Mouse (Mus musculus) heart, postnatal 0 days (tissue): ENCODE data around the gene Nrf1. TPM values are rescaled to one million over a fixed set of nuclear protein-coding genes. Genes with fewer than 3 reads are reported as not detected.
A peak's percentile ranks its signal among the peaks of the same experiment; 100 is the strongest.

Source experiments
- ATAC-seq: fragments of 200-750 bp; cut with Nextera tagmentation; 2 replicates; pipeline ENCODE4 v1.8.0; 2017; ENCODE audit warnings: low read depth, moderate number of reproducible peaks, moderate library complexity; ENCODE audit not compliant: insufficient read depth
- DNase-seq: peaks from one replicate; pipeline ENCODE4 v3.0.0-alpha.2; 2016; ENCODE audit warnings: low spot score
- H3K27ac ChIP-seq: fragments of 300-500 bp; sonication (generic); 2 replicates; pipeline ENCODE4 v1.5.1; 2014; ENCODE audit warnings: low read depth, mild to moderate bottlenecking
- H3K27me3 ChIP-seq: fragments of 300-500 bp; sonication (generic); 2 replicates; pipeline ENCODE4 v1.6.1; 2014; ENCODE audit warnings: low read length, mixed read lengths; ENCODE audit not compliant: control insufficient read depth, insufficient read depth
- H3K36me3 ChIP-seq: fragments of 300-500 bp; sonication (generic); replicated peaks from 2 replicates; pipeline ENCODE4 v1.6.1; 2014; ENCODE audit warnings: low read length, mixed read lengths; ENCODE audit not compliant: control insufficient read depth, insufficient read depth
- H3K4me1 ChIP-seq: fragments of 300-500 bp; sonication (generic); 2 replicates; pipeline ENCODE4 v1.6.1; 2014; ENCODE audit warnings: antibody characterized with exemption; ENCODE audit not compliant: control insufficient read depth, insufficient read depth
- H3K4me2 ChIP-seq: fragments of 300-500 bp; sonication (generic); 2 replicates; pipeline ENCODE4 v1.6.1; 2014; ENCODE audit warnings: low read depth, mild to moderate bottlenecking, low read length, moderate library complexity
- H3K4me3 ChIP-seq: fragments of 300-500 bp; sonication (generic); 2 replicates; pipeline ENCODE4 v1.5.1; 2014; ENCODE audit warnings: low read depth, low read length
- H3K9ac ChIP-seq: fragments of 300-500 bp; sonication (generic); replicated peaks from 2 replicates; pipeline ENCODE4 v1.6.1; 2014; ENCODE audit warnings: low read depth, low read length, mixed read lengths
- H3K9me3 ChIP-seq: fragments of 300-500 bp; sonication (generic); replicated peaks from 2 replicates; pipeline ENCODE4 v1.6.1; 2016; ENCODE audit warnings: low read length; ENCODE audit not compliant: control insufficient read depth
- CTCF ChIP-seq: IDR thresholded peaks from 2 replicates; pipeline ENCODE4 v1.5.1; 2016; ENCODE audit warnings: antibody characterized with exemption, control low read depth, low read depth
- EP300 ChIP-seq: IDR thresholded peaks from 2 replicates; pipeline ENCODE4 v1.6.1; 2016; ENCODE audit warnings: antibody characterized with exemption, low read depth
- WGBS: fragments of 180-500 bp; shearing (Covaris S2); extraction: QIAGEN DNeasy Blood & Tissue Kit; methylation state at CpG from one replicate; pipeline ENCODE4 v1.1.7; 2014; 5-methylcytosine and 5-hydroxymethylcytosine counted together
- polyA plus RNA-seq: library from polyadenylated mRNA; unstranded; fragments of >200 nt; fragmentation: Nextera tagmentation; extraction: Ambion mirVana; gene quantifications from 2 replicates; pipeline ENCODE4 v1.2.1, GENCODE M21; 2015
- total RNA-seq: library from RNA; depleted of rRNA; stranded (reverse); fragments of >200 nt; gene quantifications from 2 replicates; pipeline ENCODE4 v1.2.3, GENCODE M21; 2014; ENCODE audit warnings: low replicate concordance

The Nrf1 gene
- total and polyA plus RNA-seq, 2 experiments from 2014 or later: 14.1 to 90.1 TPM

DNA sequence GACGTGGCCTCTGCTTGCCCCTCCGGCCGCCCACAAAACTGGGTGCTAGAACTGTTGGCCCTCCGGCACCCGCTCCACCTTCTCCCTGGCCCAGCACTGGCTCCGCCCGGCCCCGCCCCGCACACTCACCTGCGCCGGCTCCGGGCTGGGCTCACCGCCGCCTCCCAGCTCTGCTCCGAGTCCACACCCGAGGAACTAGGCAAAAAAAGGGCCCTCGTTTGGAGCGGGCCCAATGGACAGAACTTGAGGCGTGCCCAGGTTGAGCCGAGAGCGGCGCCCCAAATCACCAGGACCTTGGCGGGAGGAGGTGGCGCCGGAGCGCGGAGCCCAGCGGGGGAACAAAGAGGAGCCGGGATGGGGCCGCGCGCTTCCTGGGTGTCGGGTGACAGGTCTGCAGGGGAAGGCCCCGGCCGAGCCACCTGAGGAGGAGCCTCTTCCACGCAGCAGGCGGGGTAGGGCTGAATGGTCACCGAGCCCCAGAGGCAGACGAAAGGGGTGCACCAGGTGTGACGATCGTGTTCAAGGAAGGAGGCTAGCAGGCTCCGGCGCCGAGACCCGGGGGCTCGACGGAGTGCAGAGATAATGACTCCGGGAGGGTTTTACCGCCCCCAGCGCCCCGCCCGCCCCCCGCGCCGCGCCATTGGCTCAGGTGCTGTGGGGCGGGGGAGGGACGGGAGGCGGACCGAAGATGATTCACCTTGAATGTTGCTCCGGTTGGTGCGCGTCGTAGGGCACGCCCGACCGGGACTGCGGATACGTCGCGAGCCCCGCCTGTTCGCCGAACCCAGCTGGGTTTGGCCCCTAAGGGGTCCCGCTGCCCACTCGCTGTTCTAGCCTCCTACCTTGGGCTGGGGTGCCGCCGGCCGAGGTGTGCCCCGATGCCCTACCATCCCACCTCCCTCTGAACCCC, 126.0 kb downstream of the Nrf1 start:
- Histone ChIP-seq H3K9me3 (no peaks in the 10 kb centered on the region), H3K36me3 (no peaks in the 10 kb centered on the region), H3K4me2 (peak overlapping the region; percentile 53), H3K4me1 (peaks cover 8% of the 10 kb centered on the region), H3K27me3 (peaks cover 100% of the 10 kb centered on the region), H3K4me3 (peak overlapping the region; percentile 43), H3K27ac (no peak overlapping the region), H3K9ac (no peak overlapping the region)
- ATAC-seq (no peak), DNase-seq (no peak)
- TF ChIP-seq CTCF: no peak
- no peak for TF ChIP-seq EP300
- WGBS: under 1% methylated on average over 74 of the region's 80 CpGs

DNA sequence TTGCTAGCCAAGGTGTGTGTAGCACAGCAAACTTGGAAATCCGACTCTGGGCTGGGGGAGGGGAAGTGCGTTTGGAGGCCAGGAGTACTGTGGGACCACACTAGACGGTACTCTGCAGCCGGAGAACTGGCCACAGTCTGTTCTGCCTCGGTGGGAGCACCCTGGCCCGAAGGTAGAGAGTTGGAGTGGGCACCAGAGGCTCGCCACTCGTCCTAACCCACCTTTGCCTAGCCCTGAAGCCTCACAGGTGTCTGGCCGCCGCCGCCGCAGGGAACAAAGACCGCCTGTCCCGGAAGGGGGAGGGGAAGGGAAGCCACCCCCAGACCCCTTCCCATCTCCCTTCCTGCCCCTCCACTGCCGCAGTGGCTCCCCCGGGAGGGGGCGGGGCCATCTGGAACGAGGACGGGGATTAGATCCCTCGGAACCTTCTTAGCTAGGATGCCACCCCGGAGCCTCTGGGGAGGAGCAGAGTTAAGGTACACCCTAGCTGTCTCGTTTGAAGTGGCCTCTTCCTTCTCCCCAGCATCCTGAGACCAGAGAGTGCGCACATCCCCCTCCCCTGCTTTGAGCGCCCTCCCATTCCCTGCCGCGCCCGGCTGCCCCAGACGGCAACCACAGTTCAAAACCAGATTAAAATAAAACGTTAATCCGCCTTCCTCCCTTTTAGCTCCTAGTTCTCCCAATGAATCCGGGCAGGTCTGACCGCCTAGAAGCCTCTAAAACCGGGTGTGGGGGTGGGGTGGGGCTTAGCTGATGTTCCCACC, 126.9 kb downstream of the Nrf1 start:
- Histone ChIP-seq H3K9me3 (no peaks in the 10 kb centered on the region), H3K4me1 (peaks cover 8% of the 10 kb centered on the region), H3K4me3 (peak overlapping the region; percentile 43), H3K4me2 (peak overlapping the region; percentile 53), H3K27ac (no peak overlapping the region), H3K27me3 (peaks cover 100% of the 10 kb centered on the region), H3K36me3 (no peaks in the 10 kb centered on the region), H3K9ac (no peak overlapping the region)
- TF ChIP-seq CTCF (no peak), EP300 (no peak)
- no peak for ATAC-seq
- WGBS: under 1% methylated on average over 32 of the region's 33 CpGs
- no peak for DNase-seq

DNA sequence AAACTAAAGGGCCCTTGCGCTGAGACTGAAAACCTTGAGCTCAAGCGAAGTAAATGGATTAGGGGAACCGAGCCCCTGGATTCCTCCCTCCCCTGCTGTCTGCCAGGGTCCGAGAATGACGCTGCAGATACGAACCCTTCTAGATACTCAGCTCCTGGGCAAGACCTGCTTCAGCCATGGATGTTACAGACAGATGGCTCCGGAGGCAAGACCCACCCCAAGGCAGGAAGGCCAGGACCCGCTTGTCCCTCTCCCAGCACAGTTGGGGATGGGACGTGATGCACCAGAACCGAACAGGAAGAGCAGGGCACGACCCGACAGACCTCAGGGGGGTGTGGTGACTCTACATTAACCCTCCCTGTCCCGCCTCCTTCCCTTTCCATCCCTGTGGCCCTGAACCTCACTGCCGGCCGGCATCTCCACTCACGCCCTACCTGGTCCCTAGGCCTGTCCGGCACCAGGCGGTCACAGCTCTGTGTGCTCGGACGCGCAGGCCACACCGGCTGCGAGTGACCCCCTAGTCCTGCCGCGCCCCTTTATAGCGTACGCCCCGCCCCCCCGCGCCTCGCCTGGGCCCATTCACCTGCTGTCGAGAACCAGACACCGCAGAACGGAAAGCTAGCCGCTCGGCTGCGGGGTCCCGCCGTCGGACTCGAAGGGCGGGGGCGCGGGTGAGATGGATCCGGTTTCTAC, 127.6 kb downstream of the Nrf1 start:
- Histone ChIP-seq H3K4me2 (peak overlapping the region; percentile 39), H3K27me3 (peaks cover 100% of the 10 kb centered on the region), H3K9me3 (no peaks in the 10 kb centered on the region), H3K4me1 (peaks cover 8% of the 10 kb centered on the region), H3K9ac (no peak overlapping the region), H3K27ac (no peak overlapping the region), H3K36me3 (no peaks in the 10 kb centered on the region), H3K4me3 (peak overlapping the region; percentile 43)
- 1% methylated on average over 45 of the region's 45 CpGs for WGBS
- ATAC-seq (no peak), DNase-seq (no peak)
- TF ChIP-seq CTCF: no peak
- TF ChIP-seq EP300: no peak

DNA sequence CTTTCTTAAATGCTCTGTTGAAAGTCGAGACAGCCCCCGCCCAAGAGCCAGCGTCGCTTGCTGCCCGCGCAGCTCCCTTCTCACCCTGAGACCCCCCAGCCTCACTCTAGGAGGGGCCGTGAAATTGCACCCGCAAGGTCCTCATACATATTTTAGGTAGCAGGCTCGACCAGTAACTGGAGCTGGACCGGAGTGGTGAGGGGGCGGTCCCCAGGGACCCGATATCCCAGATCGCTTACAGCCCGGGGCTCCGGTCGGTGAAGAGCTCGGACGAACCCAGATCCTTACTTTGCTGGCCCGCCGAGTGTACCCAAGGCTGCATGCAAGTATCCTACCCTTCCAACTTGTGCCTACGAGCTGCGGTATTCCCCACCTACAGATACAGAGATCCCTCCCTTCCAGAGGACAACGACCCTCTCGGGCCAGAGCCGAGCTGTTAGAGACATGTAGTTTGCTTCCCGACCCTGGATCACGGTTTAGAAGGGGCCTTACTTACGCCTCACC, 128.2 kb downstream of the Nrf1 start:
- H3K4me2 ChIP-seq: peak overlapping the region; percentile 39
- ATAC-seq: 0 out of 2 replicates have a peak, but pooled peaks have one; percentile 9
- H3K27ac ChIP-seq: no peak overlapping the region
- WGBS: under 1% methylated on average over 28 of the region's 28 CpGs
- H3K4me3 ChIP-seq: peak overlapping the region; percentile 43
- H3K4me1 ChIP-seq: peaks cover 8% of the 10 kb centered on the region
- H3K9ac ChIP-seq: no peak overlapping the region
- H3K27me3 ChIP-seq: peaks cover 100% of the 10 kb centered on the region
- TF ChIP-seq CTCF (no peak), EP300 (no peak)
- no peaks in the 10 kb centered on the region for H3K36me3 ChIP-seq
- no peak for DNase-seq
- no peaks in the 10 kb centered on the region for H3K9me3 ChIP-seq

DNA sequence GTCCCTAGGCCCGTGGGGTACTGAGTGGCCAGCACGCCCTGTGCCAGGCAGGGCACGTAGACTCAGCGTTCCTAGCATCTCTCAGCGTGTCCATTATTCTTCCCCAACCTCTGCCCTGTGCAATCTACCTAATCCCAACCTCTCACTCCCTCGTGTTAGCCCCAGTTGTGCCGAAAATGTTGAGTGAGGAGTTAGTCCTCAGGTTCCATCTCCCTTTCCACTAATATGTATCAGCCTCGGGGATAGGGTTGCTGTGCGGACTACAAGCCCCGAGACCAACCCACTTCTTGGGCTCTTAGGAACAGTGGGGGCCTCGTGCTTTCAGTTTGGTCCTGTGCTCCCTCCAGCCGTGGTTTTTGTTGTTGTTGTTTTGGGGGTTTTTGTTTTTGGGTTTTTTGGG, 128.7 kb downstream of the Nrf1 start:
- peak overlapping the region; percentile 43 for H3K4me3 ChIP-seq
- peaks cover 8% of the 10 kb centered on the region for H3K4me1 ChIP-seq
- H3K27ac ChIP-seq: no peak overlapping the region
- 0 out of 2 replicates have a peak, but pooled peaks have one; percentile 17 for ATAC-seq
- DNase-seq: no peak
- peak overlapping the region; percentile 39; the same call in 1 of the 2 replicates for H3K4me2 ChIP-seq
- no peak overlapping the region for H3K9ac ChIP-seq
- 7% methylated on average over 12 of the region's 12 CpGs for WGBS
- TF ChIP-seq CTCF (no peak), EP300 (no peak)
- no peaks in the 10 kb centered on the region for H3K9me3 ChIP-seq
- no peaks in the 10 kb centered on the region for H3K36me3 ChIP-seq
- peaks cover 100% of the 10 kb centered on the region for H3K27me3 ChIP-seq
